Mouse (Mus musculus): ENCODE measurements at regions not wholly inside any gene's neighbourhood (a gene's known extent, or its start where the extent isn't known, plus 50 kb on each side); places are given as distances from the start of the nearest gene placed in this dataset.

DNA sequence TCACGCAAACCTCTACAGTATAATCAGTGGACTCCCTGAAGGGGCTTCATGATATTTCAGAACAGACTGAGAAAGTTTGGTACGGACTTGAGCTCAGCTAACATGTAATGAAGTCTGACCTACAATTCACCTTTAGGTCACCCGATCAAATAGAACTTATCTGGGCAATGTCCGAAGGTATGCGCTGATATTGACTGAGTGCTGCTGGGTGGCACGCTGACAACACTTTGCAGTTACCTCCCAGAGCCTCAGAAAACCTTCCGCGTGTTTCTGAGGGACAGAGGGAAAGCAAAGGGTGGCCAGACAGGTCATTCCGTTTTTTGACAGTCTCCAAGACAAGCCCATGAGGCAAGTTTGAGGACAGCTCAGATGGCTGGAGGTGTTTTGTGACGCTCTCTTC, 115.3 kb upstream of the Nr2f2 start:
- no peak for TF ChIP-seq CTCF (conservative IDR thresholded peaks at IDR 0.05; ENCODE audit: low read length)
- no peak for TF ChIP-seq NANOG (IDR thresholded peaks at IDR 0.05; ENCODE audit: borderline replicate concordance, low read length)
- no peak for TF ChIP-seq POU5F1 (IDR thresholded peaks at IDR 0.05; ENCODE audit: borderline replicate concordance, low read length)

All from E14TG2a.4 (cell line).